Mouse (Mus musculus): ENCODE measurements around the gene Ephb4.

DNA sequence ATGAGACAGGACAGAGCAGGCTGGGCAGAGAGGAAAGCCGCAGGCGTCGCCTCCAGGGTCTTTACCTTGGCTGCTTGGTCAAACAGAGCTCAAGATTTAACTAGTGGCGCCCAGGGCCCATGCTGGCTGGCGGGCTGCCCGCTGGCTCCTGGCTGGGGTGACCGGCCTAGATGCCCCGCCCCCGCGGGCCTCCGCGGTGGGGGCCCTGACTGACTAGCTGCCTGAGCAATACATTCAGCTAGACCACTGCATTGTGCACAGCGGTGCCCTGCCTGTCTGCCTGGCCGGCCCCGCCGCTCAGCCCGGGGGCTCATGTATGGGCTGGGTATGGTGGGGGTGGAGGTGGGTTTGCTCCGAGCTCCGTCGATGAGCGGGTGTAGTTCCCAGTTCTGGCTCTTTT, 48.7 kb upstream of the Ephb4 start:
- TF ChIP-seq TAL1 (IDR thresholded peaks at IDR 0.05; ENCODE audit: low read length): no peak
- no peak for TF ChIP-seq GATA1 (IDR thresholded peaks at IDR 0.05; ENCODE audit: low read length)
